Mouse (Mus musculus): ENCODE data around the gene Vps13d.

Vps13d gene

GRCm38 (mm10) chr4:145033392-145033791 lies 161.4 kb downstream of the Vps13d start:
- no peak for DNase-seq

- DNase-seq, result no peak
Observed at GRCm38 (mm10) chr4:145032637-145033036, 162.2 kb downstream of the Vps13d start.

DNA sequence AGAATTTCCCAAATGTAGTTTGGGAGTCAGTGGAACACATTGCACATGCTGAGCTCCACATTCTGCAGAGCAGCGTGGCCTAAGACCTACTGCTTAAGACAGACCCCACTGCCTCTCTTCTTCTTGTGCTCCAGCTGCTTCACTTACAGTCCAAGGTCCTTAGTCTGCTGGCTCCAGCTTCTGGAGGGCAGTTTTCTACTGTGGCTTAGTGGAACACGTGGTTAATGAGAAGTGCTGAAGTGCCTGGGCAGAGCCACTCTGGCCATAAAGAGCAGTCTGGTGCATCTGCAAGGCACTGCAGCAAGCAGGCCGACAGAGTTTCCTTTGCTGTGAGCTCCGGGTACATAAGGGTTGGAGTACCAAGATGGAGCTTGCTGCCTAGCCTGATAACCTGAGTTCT lies 163.3 kb downstream of the Vps13d start:
- DNase-seq, result no peak

GRCm38 (mm10) chr4:145026449-145026851 lies 168.4 kb downstream of the Vps13d start:
- no peak for DNase-seq

- DNase-seq, result peak; percentile 78 to 86
Observed at GRCm38 (mm10) chr4:145025409-145025762, 169.4 kb downstream of the Vps13d start.

- DNase-seq, result peak; percentile 16 to 21
Observed at GRCm38 (mm10) chr4:145024694-145025408, 170.0 kb downstream of the Vps13d start.

DNA sequence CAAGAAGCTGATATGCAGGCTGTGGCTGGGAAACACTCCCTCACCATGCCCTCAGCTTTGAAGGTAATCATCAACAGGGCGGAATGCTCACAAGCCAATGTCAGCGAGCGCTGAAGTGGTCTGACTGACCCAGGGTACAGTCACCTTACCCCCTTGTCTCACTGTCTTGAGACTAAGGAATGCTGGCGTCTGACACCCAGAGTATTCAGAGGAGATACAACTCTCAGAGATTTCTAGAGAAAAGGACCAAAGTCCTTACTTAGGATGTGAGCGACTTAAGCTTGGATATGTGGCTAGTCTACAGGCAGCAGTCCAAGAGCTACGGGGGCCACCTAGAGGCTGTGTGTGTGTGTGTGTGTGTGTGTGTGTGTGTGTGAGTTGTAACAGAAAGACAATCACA lies 170.9 kb downstream of the Vps13d start:
- DNase-seq, result peak; percentile 26 to 38

GRCm38 (mm10) chr4:145022815-145023214 lies 172.0 kb downstream of the Vps13d start:
- DNase-seq, result no peak

DNA sequence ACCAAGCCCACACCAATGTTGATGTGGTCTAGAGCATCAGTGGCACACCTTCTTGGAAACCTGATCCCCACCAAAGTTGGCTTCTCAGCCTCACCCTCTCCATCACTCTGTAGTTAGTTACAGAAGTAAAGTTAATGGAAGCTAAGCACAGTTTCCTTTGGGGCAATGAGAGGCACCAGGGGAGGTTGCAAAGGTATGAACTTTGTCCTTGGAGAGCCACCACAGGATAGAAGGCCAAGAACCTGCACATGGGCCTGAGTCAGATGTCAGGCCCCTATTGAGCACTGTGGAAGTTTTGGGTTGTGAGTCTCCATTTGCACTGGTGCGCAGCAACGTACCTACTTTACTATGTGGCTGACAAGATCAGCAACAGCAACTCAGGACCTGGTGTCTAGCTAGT lies 172.6 kb downstream of the Vps13d start:
- no peak for DNase-seq

DNA sequence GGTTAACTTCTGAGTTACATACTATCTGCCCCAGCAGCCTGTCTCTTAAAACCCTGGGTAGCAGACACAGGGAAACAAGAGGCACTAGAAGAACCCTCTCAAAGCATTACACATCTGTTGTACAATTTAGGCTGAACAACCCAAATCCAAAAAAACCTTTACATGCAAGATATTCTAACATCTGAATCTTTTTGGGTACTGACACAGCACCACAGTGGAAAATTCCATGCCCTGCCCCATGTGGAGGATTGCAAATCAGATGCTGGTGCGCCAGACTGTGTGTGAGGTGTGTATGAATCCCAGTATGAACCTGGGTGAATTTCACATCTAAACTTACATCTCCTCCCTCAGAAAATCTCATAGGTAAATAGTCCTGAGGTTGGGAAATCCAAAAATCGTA lies 174.4 kb downstream of the Vps13d start:
- DNase-seq, result no peak

DNA sequence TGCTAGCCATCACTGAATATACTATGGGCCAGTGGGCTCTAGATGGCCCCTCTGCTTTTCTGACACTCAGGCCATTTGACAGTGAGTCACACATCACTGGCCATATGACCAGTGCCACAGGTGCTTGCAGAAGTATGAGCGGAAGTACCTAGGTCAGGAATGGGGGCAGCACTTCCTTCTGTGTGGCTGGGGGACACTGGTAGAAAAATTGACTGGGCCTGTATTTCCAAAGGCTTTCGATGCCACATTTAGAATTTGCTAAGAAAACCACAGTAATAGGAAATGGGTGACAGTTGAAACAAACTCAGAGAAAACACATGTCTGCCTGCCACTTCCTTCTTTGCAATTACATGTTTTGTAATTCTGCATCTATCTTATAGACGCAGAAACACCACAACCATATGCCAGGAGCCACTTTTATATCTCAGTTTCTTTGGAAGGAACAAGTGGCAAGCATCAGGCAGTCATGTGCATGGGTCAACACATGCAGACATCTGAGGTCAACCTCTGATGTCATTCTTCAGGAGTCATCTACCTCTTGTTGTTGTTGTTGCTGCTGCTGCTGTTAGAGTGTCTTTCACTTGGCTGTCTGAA lies 175.6 kb downstream of the Vps13d start:
- DNase-seq, result no peak

DNA sequence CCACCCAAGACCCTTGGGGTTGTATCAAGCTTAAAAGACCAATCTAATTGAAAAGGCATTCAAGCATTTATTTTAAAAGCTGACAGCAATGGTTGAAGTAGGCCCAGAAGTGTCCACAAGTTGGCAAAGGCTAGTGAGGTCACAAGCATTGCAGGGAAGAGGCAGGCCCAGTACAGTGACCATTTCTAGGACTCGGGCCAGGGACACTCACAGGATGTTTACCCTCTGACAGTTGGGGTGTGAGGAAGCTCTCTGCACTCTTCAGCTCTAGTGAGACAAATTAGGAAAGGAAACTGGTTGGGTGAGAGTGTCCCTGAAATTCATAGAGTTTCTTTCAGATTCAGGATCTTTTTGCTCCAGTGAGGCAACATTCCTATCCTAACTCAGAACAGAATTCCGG lies 177.1 kb downstream of the Vps13d start:
- DNase-seq, result peak in 1 of 2 experiments; percentile 37

DNA sequence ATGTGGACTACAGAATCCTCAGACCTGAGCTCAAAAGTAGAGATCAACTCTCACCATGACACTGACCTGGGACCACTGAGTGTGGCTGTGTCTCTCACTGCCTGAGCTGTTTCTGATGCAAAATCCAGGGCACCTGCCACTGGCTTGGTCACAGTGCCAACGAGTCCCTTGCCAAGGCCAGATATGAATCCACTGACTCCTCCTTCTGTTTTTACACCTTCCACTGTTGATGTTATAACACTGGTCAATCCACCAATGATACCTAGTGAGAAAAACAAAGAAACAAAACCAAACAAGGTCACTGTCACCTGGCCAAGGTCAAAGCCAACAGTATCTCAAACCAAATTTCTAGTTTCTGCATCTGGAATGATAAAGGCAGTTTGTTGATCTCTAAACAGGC lies 178.1 kb downstream of the Vps13d start:
- DNase-seq, result no peak

- no peak for DNase-seq
Observed at GRCm38 (mm10) chr4:145014632-145014960, 180.2 kb downstream of the Vps13d start.

GRCm38 (mm10) chr4:145013760-145014631 lies 180.8 kb downstream of the Vps13d start:
- DNase-seq, result no peak

DNA sequence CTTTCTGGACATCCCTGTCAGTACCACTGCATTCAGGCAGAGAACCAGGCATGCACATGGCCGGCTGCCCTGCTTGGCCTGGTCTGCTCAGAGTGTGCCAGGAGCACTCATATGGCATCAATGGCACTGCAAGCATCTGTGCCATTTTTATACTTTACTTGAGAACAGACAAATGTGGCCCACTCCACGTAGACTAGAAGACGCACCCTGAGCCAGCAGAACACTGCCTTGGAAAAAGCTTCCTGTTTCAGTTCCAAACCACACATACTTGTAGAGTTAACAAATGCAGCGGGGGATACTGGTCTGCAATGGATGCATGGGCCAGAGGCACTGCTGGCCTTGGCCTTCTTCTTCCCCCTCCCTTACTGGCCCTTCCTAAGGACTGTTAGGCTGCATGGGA lies 181.6 kb downstream of the Vps13d start:
- peak; percentile 70 to 79 for DNase-seq

DNA sequence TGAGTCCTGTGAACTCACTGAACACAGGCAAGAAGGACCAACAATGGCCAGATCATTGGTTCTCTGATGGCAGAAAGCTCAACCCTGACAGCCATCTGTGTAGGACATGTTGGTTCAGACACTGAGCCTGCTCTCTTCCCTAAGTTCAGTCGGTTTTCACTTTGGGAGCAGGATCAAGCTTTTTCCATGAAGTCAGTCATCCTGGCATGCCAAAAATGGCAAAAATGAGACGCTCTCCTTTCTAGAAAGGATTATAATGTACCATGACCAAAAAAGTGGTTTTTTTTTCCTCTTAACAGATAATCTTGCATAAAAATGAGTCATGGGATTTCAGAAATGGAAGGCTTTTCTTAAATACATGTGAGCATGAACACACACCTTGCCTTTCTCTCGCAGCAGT lies 183.6 kb downstream of the Vps13d start:
- DNase-seq, result no peak

GRCm38 (mm10) chr4:145009934-145010333 lies 184.9 kb downstream of the Vps13d start:
- no peak for DNase-seq

GRCm38 (mm10) chr4:145009437-145009836 lies 185.4 kb downstream of the Vps13d start:
- DNase-seq, result peak in 1 of 2 experiments; percentile 18

- no peak for DNase-seq
Observed at GRCm38 (mm10) chr4:145005943-145006545, 188.8 kb downstream of the Vps13d start.

DNA sequence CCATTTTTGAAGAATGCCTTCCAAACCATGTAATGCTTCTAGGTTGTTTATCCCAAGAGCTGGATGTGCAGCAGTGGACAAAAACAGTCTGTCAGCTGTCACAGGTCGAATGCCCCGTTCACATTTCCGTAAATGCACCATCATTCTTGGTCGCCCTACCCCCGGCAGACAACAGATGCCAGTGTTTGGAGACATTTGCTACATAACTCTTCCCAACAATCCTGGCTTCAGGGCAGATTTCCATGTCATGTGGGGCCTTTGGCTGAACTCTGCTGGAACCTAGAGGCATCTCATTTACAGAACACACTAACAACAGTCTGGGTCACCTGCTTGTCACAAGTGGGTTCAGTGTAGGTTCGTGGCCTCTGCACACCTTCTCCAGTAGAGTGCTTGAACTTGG lies 190.6 kb downstream of the Vps13d start:
- peak; percentile 75 to 79 for DNase-seq

GRCm38 (mm10) chr4:145002733-145003132 lies 192.1 kb downstream of the Vps13d start:
- no peak for DNase-seq

DNA sequence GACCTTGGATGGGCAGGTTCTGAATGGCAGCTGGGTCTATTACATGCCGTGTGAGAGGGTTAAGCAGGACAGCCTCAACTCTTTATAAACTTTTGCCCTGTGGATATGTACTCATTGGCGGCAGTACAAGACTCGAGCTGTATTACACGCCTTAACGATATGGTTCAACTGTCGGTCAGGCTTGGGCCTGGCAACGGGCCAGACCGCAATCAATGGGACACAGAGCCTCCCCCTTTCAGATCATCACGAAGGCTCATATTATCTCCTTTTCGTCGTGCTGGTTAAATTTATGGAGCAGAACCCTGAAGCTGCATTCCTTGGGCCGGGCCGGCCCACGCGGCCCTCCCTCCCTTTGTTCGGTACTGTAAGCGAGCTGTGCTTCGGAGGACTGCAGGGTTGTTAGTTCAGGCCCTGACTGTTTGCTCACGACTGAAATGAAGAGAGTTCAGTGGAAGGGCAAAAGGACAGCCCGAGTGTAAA lies 194.9 kb downstream of the Vps13d start:
- DNase-seq, result peak; percentile 44 to 46

DNA sequence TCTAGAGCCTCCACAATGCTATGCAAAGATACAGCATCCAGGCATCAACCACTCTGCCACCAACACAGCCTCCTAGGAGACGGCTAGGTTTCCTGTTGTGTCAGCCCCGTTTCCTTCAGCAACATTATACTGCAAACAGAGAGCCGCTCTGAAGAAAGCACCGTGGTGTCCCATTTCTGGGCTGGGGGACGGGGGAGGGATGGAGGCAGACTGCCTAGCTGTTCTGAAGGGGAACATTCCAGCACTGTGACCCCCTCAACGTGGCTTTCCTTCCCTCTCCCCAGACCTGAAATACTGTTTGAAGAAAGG lies 195.3 kb downstream of the Vps13d start:
- no peak for DNase-seq

Measured in cerebellum, postnatal 10 days (tissue).